Mouse (Mus musculus) bone marrow macrophage, adult 2 months (primary cell): ENCODE measurements around the gene Stab1. TPM values are rescaled to one million over a fixed set of nuclear protein-coding genes. Genes with fewer than 3 reads are reported as not detected.

Source experiments
- H3K27ac ChIP-seq: 2 replicates; pipeline ENCODE4 v1.5.1; 2012; ENCODE audit warnings: low read depth, low read length; ENCODE audit not compliant: insufficient read depth
- H3K4me1 ChIP-seq: 2 replicates; pipeline ENCODE4 v1.6.1; 2012; ENCODE audit warnings: low read length; ENCODE audit not compliant: control insufficient read depth, insufficient read depth
- H3K4me3 ChIP-seq: 2 replicates; pipeline ENCODE4 v1.5.1; 2012; ENCODE audit warnings: mild to moderate bottlenecking, low read length, moderate library complexity; ENCODE audit not compliant: insufficient read depth
- CTCF ChIP-seq: IDR thresholded peaks from 2 replicates; pipeline ENCODE4 v1.5.1; 2012; ENCODE audit warnings: low read depth, mild to moderate bottlenecking, low read length, moderate library complexity
- POLR2A ChIP-seq: IDR thresholded peaks from 2 replicates; pipeline ENCODE4 v1.6.1; 2012; ENCODE audit warnings: mild to moderate bottlenecking, low read depth, low read length, borderline replicate concordance
- polyA plus RNA-seq: library from polyadenylated mRNA; stranded (reverse); fragments of >200 nt; gene quantifications from 2 replicates; pipeline ENCODE4 v1.2.4, GENCODE M21; 2012; ENCODE audit not compliant: missing spikeins, insufficient read depth, insufficient read length

The Stab1 gene
- polyA plus RNA-seq, 1 experiment, result 1,445 TPM

DNA sequence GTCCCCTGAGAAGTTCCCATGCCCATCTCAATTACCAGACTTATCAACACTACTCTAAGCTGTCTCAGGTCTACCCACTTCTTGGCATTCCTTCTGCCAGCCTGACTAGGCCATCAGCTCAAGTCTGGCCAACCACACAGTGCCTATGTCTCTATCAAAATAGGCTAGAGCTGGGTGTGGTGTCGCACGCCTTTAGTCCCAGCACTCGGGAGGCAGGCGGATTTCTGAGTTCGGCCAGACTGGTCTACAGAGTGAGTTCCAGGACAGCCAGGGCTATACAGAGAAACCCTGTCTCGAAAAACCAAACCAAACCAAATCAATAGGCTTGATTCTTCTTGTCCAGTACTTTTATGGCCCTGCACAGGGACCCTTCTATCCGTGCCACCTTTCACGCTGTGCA is 41.6 kb downstream of the Stab1 start:
- peak overlapping the region; percentile 41 for H3K4me3 ChIP-seq
- H3K27ac ChIP-seq, result no peak overlapping the region
- TF ChIP-seq CTCF (no peak), POLR2A (no peak)
- peaks cover 23% of the 10 kb centered on the region for H3K4me1 ChIP-seq

DNA sequence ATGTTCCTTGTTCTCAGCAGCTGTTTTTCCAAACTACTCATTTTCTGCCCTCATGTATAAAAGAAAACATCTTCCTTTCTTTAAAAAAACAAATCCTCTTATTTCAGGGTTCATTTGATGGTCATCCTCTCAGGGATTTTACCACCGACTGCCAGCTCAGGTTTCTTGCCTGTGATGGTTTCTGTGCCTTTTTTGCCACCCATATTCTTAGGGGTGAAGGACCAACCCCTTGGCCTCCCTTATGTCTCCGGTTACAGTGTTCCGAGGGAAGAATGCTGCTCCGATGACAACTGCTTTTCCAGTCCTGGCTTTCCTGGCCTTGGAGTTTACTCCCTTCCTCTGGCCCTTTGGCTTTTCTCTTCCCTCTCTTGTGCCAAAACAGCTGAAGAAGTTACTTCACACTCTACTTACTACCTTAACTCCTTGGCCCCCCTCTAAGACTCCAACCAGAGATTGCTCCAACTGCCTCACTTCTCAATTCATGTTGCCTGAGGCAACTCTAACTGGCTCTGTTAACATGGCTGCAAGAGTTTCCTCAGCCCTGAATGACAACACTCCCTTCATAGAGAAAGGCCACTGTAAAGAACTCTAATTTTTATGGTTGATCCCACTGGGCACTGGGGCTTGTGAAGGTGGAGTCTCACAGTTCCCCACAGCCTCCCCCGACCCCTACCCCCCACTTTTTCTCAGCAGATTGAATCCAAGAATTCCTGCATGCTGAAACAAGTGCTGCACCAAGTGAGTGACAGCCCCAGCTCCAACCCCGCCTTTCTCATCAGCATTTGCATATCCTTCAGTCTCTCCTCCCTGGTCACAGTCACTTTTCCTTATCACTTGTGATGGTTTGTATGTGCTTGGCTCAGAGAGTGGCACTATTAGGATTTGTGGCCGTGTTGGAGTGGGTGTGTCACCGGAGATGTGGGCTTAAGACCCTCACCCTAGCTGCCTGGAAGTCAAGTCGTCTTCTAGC is 43.0 kb downstream of the Stab1 start:
- Histone ChIP-seq H3K4me3 (no peak overlapping the region), H3K27ac (0 out of 2 replicates have a peak overlapping the region, but pooled peaks have one; percentile 2), H3K4me1 (peaks cover 23% of the 10 kb centered on the region)
- no peak for TF ChIP-seq CTCF
- TF ChIP-seq POLR2A, result no peak

DNA sequence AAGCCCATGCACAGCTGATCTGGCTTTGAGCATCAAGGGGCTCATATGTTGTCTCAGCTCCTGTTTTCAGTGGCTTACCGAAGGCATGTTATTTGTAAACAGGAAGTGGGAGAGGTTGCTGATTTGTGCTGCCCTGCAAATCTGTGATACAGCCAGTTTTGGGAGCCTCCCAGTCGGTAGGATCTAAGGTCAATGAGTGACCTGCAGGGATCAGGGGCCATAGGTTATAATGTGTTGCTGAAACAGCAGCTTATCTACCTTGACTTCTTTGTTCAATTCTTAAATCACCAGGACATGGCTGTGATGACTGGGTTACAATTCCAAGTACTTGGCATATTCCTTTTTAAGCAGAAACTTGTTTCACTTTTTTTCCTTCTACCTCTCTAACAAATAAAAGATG is 52.9 kb downstream of the Stab1 start:
- no peak overlapping the region for H3K4me3 ChIP-seq
- no peaks in the 10 kb centered on the region for H3K4me1 ChIP-seq
- TF ChIP-seq POLR2A, result no peak
- no peak overlapping the region for H3K27ac ChIP-seq

DNA sequence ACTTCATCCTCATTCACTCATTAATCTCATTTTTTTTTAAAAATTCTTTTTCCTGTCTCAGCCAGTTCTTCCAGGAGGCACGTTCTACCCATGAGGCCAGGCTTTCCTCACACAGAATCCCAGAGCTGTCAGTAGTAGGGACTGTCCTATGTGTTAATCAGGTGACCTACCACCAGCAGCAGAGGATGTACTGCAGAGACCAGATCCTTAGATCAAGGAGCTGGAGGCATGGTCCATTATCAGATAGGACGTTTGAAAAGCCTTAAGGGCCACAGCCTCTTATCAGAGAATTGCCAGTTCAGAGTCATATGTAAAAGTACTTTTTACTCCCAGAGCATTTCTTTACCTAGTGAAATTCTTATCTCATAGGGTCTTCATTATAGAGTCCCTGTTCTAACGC is 54.4 kb downstream of the Stab1 start:
- Histone ChIP-seq H3K4me3 (no peak overlapping the region), H3K4me1 (no peaks in the 10 kb centered on the region), H3K27ac (no peak overlapping the region)
- TF ChIP-seq POLR2A, result no peak
- TF ChIP-seq CTCF, result no peak

DNA sequence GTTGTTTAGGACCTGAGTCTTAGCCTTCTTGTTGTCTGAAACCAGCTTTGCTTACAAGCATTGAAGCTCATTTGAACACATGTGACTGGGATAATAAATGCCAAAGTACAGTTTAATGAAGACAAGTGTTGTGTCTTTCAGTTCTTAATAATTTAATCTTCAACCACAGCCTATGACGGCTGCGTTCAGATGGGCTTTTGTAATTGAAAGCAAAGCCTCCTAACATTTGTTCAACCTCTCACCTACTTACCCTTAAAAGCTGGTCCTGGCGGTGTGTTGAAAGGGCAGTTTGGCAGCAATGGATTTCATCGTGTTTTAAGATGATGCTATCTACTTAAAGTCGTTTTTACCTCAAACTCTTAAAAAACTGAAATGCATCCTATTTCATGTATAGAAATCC is 56.3 kb downstream of the Stab1 start:
- Histone ChIP-seq H3K27ac (no peak overlapping the region), H3K4me1 (no peaks in the 10 kb centered on the region), H3K4me3 (no peak overlapping the region)
- no peak for TF ChIP-seq POLR2A
- no peak for TF ChIP-seq CTCF

DNA sequence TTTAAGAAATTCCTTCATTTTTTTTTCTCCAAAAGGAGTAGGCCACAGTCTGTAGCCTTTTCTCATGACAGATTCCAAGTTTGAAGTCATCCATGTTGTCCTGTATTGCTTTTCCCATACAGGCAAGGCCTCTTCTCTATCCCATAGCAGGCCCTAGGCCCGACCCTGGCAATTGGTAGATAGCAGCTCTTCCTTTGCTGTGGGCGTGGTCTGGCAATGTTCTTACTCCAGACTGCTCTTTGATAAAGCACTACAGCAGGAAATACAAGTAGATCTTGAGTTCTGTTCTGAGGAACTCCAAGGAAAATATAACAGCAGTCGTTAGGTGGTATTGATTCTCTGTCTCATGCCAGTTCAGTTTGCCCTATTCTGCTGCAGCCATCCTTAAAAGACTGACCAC is 57.8 kb downstream of the Stab1 start:
- no peak for TF ChIP-seq POLR2A
- TF ChIP-seq CTCF, result no peak

DNA sequence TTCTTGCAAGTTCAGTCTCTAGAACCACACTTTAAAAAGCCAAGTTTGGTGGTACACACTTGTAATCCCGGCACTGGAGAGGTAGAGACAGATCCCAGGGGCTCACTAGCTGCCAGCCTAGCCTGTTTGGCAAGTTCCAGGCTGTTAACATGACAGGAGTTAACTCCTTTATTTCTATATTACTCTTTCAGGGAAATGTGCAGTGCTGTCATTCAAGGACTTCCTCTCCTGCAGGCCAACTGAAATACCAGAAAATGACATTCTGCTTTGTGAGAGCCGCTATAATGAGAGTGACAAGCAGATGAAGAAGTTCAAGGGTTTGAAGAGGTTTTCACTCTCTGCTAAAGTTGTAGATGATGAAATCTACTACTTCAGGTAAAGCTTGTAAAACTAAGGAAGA is 63.3 kb downstream of the Stab1 start:
- Histone ChIP-seq H3K27ac (no peak overlapping the region), H3K4me1 (no peaks in the 10 kb centered on the region), H3K4me3 (no peak overlapping the region)
- TF ChIP-seq POLR2A (no peak), CTCF (no peak)

More for the DNA sequence above, 57.8 kb downstream of the Stab1 start:
- no peak overlapping the region for H3K4me3 ChIP-seq
- no peak overlapping the region for H3K27ac ChIP-seq
- H3K4me1 ChIP-seq, result no peaks in the 10 kb centered on the region

DNA sequence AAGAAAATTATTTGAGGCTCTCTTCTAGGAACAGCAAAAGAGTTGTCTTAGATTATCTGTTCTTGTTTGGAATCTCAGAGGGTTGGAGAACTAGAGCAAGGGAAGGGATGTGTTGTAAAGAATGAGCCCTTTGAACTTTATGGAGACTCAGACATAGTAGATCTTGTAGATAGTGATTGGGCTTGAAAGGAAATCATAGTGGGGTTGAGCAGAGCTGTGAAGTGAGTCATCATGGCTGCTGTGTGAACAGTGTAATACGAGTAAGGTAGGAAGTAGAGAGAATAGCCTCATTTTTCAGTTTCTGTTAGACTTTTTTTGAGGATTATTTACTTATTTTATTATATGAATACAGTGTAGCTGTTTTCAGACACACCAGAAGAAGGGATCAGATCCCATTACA is 78.5 kb downstream of the Stab1 start:
- TF ChIP-seq POLR2A, result no peak
- no peak for TF ChIP-seq CTCF
- H3K27ac ChIP-seq, result no peak overlapping the region
- H3K4me3 ChIP-seq, result no peak overlapping the region
- H3K4me1 ChIP-seq, result peaks cover 6% of the 10 kb centered on the region

Other genes starting within 250 kb of the Stab1 start
- not detected in 2 replicates for gene Itih3, start 244.9 kb downstream of the Stab1 start, polyA plus RNA-seq
- not detected in 2 replicates for gene Itih1, start 225.4 kb downstream of the Stab1 start, polyA plus RNA-seq
- 6.1 and 6.3 TPM in 2 replicates for gene Nek4, start 217.3 kb downstream of the Stab1 start, polyA plus RNA-seq
- 62.2 and 65.6 TPM in 2 replicates for gene Glt8d1, start 167.2 kb downstream of the Stab1 start, polyA plus RNA-seq
- 231 and 244 TPM in 2 replicates for gene Spcs1, start 167.0 kb downstream of the Stab1 start, polyA plus RNA-seq
- gene Pbrm1, start 149.5 kb downstream of the Stab1 start, polyA plus RNA-seq, result 33.7 and 34.4 TPM in 2 replicates
- gene Gnl3, start 149.5 kb downstream of the Stab1 start, polyA plus RNA-seq, result 25.4 and 26.5 TPM in 2 replicates
- gene Smim4, start 39.7 kb downstream of the Stab1 start, polyA plus RNA-seq, result 90.6 and 95.8 TPM in 2 replicates
- 135 and 136 TPM in 2 replicates for gene Nt5dc2, start 37.6 kb downstream of the Stab1 start, polyA plus RNA-seq
- gene Tnnc1, start 39.7 kb upstream of the Stab1 start, polyA plus RNA-seq, result 4.0 and 4.1 TPM in 2 replicates
- 366 and 398 TPM in 2 replicates for gene Nisch, start 48.3 kb upstream of the Stab1 start, polyA plus RNA-seq
- gene Sema3g, start 49.2 kb upstream of the Stab1 start, polyA plus RNA-seq, result not detected in 2 replicates
- gene Phf7, start 82.7 kb upstream of the Stab1 start, polyA plus RNA-seq, result 10.5 and 13.2 TPM in 2 replicates
- gene Bap1, start 82.8 kb upstream of the Stab1 start, polyA plus RNA-seq, result 31.2 and 33.1 TPM in 2 replicates
- not detected in 2 replicates for gene Dnah1, start 155.3 kb upstream of the Stab1 start, polyA plus RNA-seq
- 37.5 and 39.7 TPM in 2 replicates for gene Capn7, start 168.0 kb upstream of the Stab1 start, polyA plus RNA-seq